Mouse (Mus musculus) kidney, postnatal 25 days (tissue): ENCODE data around the gene Pcgf2.

Experiments used
- DNase-seq, 2 experiments: peaks; one replicate each; pipeline ENCODE4 v3.0.0; 2021; ENCODE audit warnings: mixed read lengths in 2 of 2

The Pcgf2 gene

DNA sequence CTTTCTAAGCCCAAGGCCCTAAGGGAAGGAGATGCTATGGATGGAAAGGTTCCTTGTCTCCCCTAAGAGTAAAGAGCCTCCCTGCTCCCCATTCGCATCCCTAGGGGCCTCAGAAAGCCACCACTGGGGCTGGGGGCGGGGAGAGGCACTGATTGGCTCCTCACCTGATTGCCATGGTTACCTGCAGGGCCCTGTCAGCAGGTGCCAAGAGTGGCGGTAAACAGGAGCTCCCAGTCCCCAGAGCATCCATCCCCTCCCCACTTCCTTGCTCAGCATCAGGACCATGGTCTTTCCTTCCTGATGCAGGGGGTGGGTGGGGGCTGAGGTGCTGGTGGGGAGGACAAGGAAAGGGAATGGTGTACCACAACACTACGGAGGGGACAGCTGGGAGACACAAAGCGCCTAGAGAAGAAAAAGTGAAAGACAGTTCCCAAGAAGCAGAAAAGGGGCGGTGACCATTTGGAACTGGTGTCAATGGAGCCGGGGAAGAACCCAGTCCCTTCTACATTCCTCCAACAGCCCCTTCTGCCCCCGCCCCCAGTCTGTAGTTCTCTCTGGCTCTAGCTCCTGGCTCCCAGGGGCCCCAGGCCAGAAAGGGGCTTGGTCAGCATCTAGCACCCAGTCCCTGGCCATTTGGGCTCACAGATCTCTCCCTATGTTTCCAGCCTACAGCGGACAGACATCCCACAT, 4.4 kb downstream of the Pcgf2 start:
- DNase-seq = no peak

GRCm38 (mm10) chr11:97694921-97695711, 5.2 kb downstream of the Pcgf2 start:
- DNase-seq = peak in 1 of 2 experiments; percentile 62

DNA sequence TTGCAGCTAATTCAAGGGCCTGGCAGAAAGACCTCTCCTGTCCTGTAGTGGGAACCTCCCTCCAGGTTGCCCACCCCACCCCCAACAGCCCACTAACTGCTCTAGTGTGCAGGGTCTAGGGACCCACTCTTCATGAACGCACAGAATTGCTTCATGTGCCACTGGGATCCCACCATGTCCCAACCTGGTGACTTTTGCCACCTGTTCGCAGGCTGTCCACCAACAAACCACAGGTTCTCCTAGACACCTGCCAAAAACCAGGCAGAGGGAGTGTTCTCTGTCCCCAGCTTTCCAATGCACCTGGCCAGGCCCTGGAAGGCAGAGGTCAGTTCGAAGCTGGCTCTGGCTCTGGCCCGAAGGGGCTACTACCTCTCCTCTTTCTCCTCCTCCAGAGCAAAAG, 5.9 kb downstream of the Pcgf2 start:
- DNase-seq = no peak

DNA sequence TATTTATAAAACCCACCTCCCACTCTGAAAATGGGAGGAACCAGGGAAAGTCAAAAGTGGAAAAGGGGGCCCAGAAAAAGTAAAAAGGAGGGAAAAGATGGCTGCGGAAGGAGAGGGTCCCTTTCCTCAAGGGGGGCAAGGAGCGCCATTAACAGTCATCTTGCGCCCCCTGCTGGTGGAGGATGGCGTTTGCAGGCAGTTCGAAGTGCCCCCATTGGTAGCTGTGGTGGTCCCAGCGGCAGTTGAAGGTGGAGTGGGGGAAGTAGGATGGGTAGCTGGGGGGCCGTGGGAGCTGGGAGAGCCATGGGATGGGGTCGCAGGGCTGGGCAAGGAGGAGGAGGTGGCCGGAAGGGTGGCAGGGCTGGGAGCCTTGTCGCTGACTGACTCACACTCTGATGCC, 10.4 kb downstream of the Pcgf2 start:
- peak in 1 of 2 experiments; percentile 69 for DNase-seq

GRCm38 (mm10) chr11:97687061-97687460, 13.2 kb downstream of the Pcgf2 start:
- peak; percentile 41 to 77 for DNase-seq

GRCm38 (mm10) chr11:97686322-97686908, 13.9 kb downstream of the Pcgf2 start:
- no peak for DNase-seq

DNA sequence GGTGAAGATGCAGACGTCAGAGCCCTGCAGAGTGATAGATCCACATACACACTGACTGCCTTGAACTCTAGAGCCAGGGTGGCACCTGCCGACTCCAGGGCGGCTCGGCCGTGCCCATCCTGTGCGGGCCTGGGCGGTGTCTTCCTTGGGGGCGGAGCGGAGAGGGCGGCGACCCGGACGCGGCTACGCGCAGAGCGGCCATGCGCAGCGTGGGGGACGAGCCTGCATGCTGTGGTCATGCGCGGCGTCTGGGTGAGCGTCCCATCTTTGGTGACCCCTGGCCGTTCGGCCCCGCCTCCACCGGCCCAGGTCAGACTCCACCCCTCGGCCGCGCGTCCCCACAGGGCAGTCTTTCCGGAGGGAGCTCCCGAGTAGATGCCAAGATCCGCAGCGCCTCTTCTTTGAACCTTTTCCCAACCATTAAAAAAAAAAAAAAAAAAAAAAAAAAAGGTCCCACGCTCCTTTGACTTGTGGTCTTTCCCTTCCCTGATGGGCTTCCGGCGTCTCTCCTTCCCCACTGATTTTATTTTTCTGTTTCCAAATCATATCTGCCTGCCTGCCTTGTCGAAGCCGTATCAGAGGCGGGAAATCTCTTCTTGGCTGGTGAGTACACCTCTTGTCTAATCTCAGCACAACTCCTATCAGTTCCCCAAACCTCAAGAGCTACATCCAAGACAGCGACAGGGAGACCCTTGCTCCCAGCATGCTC, 14.5 kb downstream of the Pcgf2 start, which contains the start of gene Cisd3:
Cisd3 (plus strand) TSS at position 214 of the 709 bp plus-strand sequence.
- DNase-seq = peak; percentile 96 to 99

- DNase-seq = no peak
Measured at GRCm38 (mm10) chr11:97684766-97685165, 15.5 kb downstream of the Pcgf2 start.

- no peak for DNase-seq
Measured at GRCm38 (mm10) chr11:97684063-97684680, 16.1 kb downstream of the Pcgf2 start.

DNA sequence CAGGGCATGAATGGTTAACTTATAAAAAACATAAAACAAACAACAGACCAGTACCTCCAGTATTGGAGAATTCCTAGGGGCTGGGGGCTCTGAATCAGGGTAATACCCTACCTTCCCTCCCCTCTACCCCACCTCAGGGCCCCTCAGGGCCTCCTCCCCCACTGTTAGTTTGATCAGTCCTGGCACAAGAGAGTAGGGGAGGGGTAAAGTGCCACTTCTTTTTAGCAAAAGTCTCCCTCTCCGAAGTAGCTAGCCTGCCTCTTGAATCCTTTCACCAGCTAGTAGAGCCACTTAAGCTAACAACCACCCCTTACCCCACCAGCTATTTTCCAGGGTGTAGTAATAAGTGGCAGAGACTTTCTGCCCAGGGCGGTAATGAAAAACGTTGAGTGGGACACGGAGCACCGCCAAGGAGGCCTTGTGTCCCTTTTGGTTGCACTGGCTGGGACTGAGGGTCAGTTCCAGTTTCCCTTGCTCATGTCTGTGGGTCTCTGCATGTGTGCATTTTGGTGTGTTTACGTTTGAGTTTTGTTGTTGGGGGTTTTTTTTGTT, 17.7 kb downstream of the Pcgf2 start:
- no peak for DNase-seq

DNA sequence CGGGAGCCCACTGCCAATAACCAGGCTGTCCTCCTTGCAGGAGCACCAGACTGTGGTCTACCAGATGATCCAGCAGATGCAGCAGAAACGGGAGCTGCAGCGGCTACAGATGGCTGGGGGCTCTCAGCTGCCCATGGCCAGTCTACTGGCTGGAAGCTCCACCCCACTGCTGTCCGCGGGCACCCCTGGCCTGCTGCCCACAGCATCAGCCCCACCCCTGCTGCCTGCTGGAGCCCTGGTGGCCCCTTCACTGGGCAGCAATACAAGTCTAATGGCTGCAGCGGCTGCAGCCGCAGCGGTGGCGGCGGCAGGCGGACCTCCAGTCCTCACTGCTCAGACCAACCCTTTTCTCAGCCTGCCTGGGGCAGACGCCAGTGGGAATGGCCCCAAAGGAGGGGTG, 19.9 kb downstream of the Pcgf2 start:
- DNase-seq = no peak

GRCm38 (mm10) chr11:97678301-97678700, 22.0 kb downstream of the Pcgf2 start:
- no peak for DNase-seq

DNA sequence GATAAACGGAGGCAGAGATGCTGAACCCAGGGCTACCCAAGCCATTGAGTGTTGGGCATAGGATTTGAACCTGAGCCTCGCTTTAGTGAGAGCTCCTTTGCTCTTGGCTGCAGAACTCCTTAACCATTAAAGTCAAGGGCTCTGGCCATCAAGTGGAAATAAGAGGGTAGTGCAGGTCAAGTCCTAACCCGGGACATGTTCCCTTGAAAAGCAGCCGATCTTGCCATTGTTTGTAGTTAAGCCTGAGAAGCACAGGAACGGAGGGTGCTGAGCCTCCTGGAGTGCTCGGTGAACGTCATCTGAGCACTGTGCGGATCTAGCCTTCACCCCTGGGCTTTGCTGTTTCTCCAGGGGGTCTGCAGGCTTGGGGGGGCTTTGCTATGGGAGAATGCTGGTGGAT, 22.5 kb downstream of the Pcgf2 start:
- no peak for DNase-seq

DNA sequence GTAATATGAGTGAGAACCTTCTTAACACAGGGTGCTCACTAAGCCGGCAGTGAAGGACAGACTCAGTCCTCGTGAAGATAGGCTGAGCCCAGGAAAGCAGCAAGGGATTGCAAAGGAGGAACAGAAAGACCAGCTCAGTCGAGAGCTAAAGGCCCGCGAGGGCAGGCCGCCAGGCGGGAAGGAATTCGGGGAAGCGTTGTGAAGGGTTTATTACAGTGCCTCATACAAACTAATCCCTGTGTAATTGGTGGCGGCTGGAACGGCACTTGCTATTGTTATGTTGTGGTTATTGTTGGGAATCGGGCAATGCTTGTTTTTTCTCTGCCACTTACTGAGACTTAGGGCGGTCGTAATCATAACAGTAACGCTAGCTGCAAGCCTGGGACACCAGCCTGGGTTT, 22.9 kb downstream of the Pcgf2 start:
- DNase-seq = no peak

GRCm38 (mm10) chr11:97676050-97676754, 24.1 kb downstream of the Pcgf2 start:
- no peak for DNase-seq

DNA sequence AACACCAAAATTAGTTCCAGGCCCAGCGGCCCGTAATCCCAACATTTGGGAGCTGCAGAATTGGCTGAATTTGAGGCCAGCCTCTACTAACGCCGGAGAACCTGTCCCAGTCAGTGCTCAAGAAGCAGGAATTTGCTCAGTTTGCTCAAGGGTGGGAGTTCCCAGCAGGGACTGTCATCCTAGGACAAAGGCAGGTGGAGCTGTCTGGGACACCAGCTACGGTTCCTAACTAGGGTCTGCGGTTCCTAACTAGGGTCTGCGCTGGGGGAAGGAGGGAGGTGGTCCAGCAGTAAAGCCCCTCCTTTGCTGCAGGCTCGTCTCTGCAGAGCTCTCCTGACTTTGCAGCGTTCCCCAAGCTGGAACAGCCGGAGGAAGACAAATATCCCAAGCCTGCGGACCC, 27.1 kb downstream of the Pcgf2 start:
- DNase-seq = no peak

- no peak for DNase-seq
Measured at GRCm38 (mm10) chr11:97671177-97671527, 29.1 kb downstream of the Pcgf2 start.

DNA sequence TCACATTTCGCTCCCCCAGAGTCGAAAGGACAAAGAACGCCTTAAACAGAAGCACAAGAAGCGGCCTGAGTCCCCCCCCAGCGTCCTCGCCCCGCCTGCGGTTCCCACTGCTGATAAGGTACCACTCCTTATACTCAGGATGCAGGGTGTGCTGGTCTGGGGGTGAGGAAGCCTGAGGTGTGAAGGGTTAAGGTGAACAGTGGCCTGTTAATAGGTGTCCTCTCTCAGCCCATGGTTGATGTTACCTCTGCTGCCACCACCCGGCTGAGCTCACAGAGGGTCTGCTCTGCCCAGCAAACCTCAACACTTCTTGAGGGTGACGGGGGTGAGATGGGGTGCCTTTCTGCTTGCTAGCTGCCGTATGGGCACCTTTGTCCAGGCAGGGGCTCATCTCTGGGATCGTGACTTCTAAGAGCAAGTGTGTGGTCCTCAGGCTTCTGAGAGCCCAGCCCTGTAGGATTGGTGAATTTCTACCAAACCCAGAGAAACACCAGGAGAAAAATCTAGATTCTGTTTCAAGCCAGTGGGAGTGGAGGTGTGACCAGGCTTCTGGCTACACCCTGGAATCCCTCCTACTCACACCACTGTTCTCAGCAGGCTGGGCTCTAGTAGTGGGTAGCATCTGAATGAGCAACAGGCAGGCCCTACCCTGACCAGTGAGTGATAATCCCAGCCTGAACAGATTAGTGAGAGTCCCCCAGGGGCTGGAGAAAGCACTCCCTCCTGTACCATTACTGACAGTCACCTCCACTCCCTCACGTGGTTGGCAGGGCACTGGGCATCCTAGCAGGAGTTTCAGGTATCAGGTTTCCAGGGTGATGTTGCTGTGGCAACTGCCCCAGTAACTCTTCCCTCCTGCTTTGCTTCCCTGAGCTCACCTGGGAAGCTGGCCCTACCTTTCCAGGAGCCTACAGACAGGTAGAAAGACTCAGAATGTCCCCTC, 29.8 kb downstream of the Pcgf2 start:
- DNase-seq = peak in 1 of 2 experiments; percentile 26

- DNase-seq = peak; percentile 70 to 80
Measured at GRCm38 (mm10) chr11:97669829-97670228, 30.5 kb downstream of the Pcgf2 start.

GRCm38 (mm10) chr11:97669268-97669667, 31.0 kb downstream of the Pcgf2 start:
- DNase-seq = peak in 1 of 2 experiments; percentile 52

GRCm38 (mm10) chr11:97668160-97668559, 32.1 kb downstream of the Pcgf2 start:
- DNase-seq = no peak
